Mouse (Mus musculus) heart, embryonic 15.5 days (tissue): ENCODE data around the gene Gm21818. TPM values are rescaled to one million over a fixed set of nuclear protein-coding genes. Genes with fewer than 3 reads are reported as not detected.

ENCODE experiments used
- polyA plus RNA-seq: library from polyadenylated mRNA; unstranded; fragments of >200 nt; fragmentation: Nextera tagmentation; extraction: Ambion mirVana; gene quantifications from 2 replicates; pipeline ENCODE4 v1.2.1, GENCODE M21; 2015

Gene Gm21818
- polyA plus RNA-seq, 1 experiment from 2014 or later = not detected

Other genes with a start within 250 kb of the Gm21818 start
- not detected in 2 replicates for gene Gm21761, start 243.2 kb upstream of the Gm21818 start, polyA plus RNA-seq
- gene B020031M17Rik, start 221.6 kb upstream of the Gm21818 start, polyA plus RNA-seq = not detected in 2 replicates
- gene Gm36079, start 145.4 kb upstream of the Gm21818 start, polyA plus RNA-seq = not detected in 2 replicates
- not detected in 2 replicates for gene Gm21188, start 120.2 kb upstream of the Gm21818 start, polyA plus RNA-seq
- not detected in 2 replicates for gene Gm20767, start 32.2 kb upstream of the Gm21818 start, polyA plus RNA-seq
- gene Gm21762, start 43.5 kb downstream of the Gm21818 start, polyA plus RNA-seq = not detected in 2 replicates
- not detected in 2 replicates for gene Gm21731, start 66.7 kb downstream of the Gm21818 start, polyA plus RNA-seq
- gene AF067061, start 90.7 kb downstream of the Gm21818 start, polyA plus RNA-seq = not detected in 2 replicates
- gene BC147527, start 128.0 kb downstream of the Gm21818 start, polyA plus RNA-seq = 0.10 and 1.1 TPM in 2 replicates
- gene Tcstv3, start 144.4 kb downstream of the Gm21818 start, polyA plus RNA-seq = not detected in 2 replicates